Mouse (Mus musculus): ENCODE data around the gene Il17c. TPM values are rescaled to one million over a fixed set of nuclear protein-coding genes. Genes with fewer than 3 reads are reported as not detected.

Gene Il17c
- total RNA-seq (2021), result not detected

DNA sequence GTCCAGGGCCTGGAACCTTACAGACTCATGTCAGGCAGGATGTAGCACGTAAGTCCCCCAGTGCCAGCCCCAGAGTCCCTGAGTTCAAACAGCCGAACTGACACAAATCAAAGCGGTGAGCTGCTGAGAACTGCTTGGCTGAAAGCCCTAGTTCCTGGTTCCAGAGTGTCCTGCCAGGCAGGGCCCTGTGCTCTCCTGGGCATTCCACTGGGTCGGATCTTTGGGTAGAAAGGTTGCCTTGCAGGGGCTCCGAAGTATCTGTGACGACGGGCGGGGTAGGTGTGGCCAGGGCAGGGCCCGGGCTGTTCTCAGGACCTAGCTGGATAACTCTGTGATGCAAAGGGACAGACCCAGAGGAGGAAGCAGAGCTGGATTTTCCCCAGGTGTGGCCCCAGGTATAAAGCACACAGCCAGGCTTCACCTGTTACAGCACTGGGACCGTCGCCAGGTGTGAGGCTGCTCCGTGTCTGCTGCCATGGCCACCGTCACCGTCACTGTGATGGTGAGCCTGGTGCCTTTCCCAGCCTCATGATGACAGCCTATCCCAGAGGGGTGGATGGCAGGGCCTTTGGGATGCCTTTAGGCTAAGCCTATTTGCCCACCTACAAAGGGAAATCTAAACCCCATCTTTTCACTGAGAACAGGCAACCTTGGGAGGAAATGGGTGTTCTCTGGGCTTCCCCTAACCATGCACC lies at the start of gene Il17c:
Il17c (plus strand) TSS at position 645 of the 695 bp plus-strand sequence.
- DNase-seq (ENCODE audit: low spot score), result no peak
- intact Hi-C loops (cut with DNase I), result no loop called here

GRCm38 (mm10) chr8:122375320-122375719 lies 46.5 kb upstream of the Il17c start:
- DNase-seq (ENCODE audit: low spot score), result no peak
- intact Hi-C loops (cut with DNase I), result loop anchor here (5.0 kb wide), 1 partner anchor 57 kb away; the partner anchor contains the start of gene Cyba

DNA sequence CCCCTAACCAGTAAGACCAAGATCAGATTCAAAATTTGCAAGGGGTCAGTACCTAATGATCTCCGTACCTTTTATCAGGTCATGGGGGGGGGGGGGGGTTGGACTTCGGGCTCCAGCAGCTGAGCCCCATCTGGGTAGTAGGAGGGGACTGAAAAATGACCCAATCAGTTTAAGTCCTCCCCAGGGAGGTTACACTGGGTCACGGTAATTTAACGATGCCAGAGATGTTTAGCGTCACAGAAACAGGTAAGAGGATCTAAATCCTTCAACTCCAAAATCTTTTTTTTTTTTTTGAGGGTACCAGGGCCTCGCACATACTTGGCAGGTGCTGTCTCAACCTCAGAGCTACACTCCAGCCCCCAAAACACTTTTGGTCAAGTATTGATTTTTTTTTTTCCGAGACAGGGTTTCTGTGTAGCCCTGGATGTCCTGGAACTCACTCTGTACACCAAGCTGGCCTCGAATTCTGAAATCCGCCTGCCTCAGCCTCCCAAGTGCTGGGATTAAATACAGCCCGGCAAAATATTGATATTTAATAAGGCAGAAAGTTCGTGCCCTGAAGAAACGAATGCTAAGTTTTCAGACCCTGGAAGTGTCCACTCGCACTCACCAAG lies 46.0 kb upstream of the Il17c start:
- no peak for DNase-seq (ENCODE audit: low spot score)
- intact Hi-C loops (cut with DNase I), result loop anchor here (5.0 kb wide), 1 partner anchor 56 kb away; the partner anchor contains the start of gene Cyba

- intact Hi-C loops (cut with DNase I), result loop anchor here (1.0 to 5.0 kb wide), 2 partner anchors 56 to 100 kb away; partner anchors contain the start of genes Ctu2, Cyba and Rnf166
- DNase-seq (ENCODE audit: low spot score), result peak; percentile 98
Observed at GRCm38 (mm10) chr8:122376365-122377231, 45.2 kb upstream of the Il17c start, which contains the start of gene Zc3h18. Gene Zc3h18 (plus strand): TSS chr8:122376609.

DNA sequence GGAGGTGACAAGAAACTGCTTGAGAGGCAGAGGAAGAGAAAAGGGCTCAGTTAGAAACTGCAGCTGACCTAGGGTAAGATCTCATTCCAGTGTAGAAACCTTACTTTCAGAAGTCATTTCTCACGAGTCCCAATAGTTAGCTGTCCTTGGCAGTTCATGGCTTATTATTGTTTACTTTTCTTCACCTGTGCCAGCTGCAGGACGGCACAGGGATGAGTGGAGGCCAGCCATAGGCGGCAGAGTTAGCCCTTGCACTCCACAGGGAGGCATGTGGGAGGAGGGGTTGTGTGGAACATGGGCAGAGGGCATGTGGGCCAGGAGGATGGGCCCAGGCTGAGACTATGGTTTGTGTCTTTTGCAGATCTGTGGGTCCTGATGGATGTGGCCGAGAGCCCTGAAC lies 38.8 kb upstream of the Il17c start:
- intact Hi-C loops (cut with DNase I), result no loop called here
- DNase-seq (ENCODE audit: low spot score), result no peak

DNA sequence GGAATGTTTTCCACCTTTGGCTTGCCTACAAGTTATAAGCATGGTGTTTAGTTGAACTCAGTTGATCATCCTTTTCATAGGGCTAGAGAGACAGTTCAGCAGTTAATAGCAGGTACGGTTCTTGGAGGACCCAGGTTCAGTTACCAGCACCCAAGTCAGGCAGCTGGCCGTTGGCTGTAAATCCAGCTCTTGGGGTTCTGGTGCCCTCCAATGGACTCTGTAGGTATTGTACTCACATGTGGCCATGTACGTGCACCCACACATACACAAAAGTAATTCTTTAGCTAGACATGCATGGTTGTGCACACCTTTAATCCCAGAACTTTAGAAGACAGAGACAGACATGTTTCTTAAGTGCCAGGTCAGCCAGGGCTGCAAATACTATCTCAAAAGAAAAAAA lies 32.5 kb upstream of the Il17c start:
- intact Hi-C loops (cut with DNase I), result no loop called here
- no peak for DNase-seq (ENCODE audit: low spot score)

DNA sequence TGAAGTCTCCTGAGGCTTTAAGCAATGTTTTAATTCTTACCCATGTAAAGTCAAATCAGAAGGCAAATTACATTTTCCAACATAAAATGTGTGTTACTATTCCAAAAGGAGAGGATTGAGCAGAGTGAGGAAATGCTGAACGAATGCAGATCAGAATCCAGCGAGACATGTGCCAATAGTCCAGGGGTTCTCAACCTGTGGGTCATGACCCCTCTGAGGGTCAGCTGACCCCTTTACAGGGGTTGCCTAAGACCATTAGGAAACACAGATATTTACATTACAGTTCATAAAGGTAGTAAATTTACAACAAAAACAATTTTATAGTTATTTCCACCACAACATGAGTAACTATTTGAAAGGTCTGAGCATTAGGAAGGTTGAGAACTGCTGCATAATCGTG lies 31.1 kb upstream of the Il17c start:
- intact Hi-C loops (cut with DNase I), result no loop called here
- no peak for DNase-seq (ENCODE audit: low spot score)

GRCm38 (mm10) chr8:122393717-122394116 lies 28.1 kb upstream of the Il17c start:
- intact Hi-C loops (cut with DNase I), result no loop called here

GRCm38 (mm10) chr8:122395291-122395690 lies 26.5 kb upstream of the Il17c start:
- intact Hi-C loops (cut with DNase I), result no loop called here
- no peak for DNase-seq (ENCODE audit: low spot score)

More at GRCm38 (mm10) chr8:122393717-122394116, 28.1 kb upstream of the Il17c start:
- no peak for DNase-seq (ENCODE audit: low spot score)

DNA sequence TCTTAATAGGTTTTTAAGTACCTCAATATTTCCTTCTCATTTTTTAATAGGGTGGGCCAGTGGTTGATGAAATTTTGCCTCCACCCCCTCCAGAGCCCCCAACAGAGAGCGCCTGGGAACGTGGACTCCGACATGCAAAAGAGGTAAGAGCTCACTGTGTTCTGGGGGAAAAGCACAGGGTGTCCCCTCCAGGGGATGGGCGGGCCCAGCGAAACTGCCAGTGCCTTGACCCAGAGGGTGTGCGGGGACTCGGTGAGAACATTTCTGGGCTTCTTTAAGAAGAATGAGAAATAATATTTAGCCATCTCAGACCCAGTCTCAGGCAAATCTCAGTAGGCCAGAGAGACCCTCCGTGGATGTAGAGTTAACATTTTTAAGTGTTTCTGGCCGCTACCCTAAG lies 23.6 kb upstream of the Il17c start:
- DNase-seq (ENCODE audit: low spot score), result no peak
- intact Hi-C loops (cut with DNase I), result no loop called here

DNA sequence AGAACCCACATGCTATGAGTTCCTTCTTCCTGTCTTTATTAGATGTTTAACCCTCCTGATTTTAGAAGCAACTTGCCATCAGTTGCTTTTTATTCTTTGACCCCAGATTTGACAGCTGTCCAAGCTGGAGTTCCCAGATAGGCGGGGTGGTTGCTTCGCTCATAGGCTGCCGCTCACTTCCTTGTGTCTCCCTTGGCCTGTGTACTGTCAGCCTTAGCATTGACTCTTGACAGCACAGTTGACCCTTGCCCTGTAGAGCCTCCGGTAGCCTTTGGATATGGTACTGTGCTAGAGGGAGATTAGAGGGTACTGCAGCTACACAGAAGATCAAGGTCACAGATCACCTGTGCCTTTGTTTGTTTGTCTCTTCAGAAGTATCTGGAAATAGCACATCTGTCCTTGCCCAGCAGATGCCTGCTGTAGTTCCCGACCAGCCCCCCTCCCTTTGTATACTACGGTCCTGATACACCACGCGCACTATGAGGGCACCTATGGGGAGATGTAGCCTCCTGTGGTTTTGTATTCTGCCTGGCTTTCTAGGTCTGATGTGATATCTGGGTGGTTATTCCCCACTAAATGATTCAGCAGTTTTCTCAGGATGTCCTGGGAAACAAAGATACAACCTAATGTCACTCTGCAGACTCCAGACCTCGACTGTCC lies 16.5 kb upstream of the Il17c start:
- intact Hi-C loops (cut with DNase I), result no loop called here
- DNase-seq (ENCODE audit: low spot score), result no peak

- no peak for DNase-seq (ENCODE audit: low spot score)
- intact Hi-C loops (cut with DNase I), result no loop called here
Observed at GRCm38 (mm10) chr8:122407678-122408077, 14.1 kb upstream of the Il17c start.

DNA sequence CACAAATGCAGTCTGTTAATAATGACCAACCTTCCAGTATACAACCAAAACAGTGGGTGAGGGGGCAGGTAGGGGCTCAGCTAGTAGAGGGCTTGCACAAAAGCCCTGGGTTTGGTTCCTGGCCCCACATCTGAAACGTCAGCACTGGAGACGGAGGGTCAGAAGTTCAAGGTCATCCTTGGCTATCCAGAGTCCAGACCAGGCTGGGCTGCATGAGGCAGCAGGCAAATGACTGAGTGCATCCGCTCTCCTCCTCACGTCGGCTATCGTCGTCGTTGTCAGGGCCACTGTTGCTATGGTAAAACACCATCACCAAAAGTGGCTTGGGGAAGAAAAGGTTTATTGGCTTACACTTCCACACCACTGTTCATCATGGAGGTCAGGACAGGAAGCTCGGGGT lies 7.5 kb upstream of the Il17c start:
- DNase-seq (ENCODE audit: low spot score), result no peak
- intact Hi-C loops (cut with DNase I), result no loop called here

GRCm38 (mm10) chr8:122415554-122415953 lies 6.3 kb upstream of the Il17c start:
- DNase-seq (ENCODE audit: low spot score), result no peak
- intact Hi-C loops (cut with DNase I), result no loop called here

DNA sequence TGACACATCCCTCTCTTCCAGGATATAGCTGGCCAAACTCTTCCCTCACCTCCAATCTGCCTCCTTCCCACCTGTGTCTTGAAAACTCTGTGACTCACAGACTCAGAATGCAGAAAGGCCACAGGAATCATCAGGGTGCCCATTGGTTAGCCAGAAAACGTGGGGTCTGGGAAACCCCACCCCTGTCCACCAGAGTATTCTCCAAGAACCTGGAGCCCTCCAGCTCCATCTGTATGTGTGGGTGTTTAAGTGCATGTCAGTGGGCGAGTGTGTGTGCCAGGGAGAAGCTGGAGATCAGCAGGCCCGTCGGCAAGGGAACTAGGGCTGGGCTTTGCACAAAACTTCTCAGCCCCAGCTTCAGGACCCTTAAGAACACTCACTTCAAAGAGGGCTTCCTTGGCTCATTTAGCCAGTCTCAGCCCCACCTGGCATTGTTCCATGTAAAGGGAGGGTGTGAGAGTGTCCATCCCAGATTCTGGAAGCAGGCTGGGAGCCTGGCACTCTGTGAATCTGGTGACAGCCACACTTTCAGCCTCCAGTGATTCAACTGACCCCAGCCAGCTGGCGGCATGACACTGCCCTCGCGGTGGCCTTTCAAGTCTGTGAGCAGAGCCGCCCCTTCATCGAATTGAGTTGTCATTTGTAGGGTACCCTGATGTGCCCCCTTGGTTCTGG lies 1.8 kb upstream of the Il17c start:
- intact Hi-C loops (cut with DNase I), result no loop called here
- no peak for DNase-seq (ENCODE audit: low spot score)

GRCm38 (mm10) chr8:122423217-122423616 lies 1.4 kb downstream of the Il17c start:
- DNase-seq (ENCODE audit: low spot score), result no peak
- intact Hi-C loops (cut with DNase I), result no loop called here

GRCm38 (mm10) chr8:122423659-122424058 lies 1.8 kb downstream of the Il17c start:
- intact Hi-C loops (cut with DNase I), result no loop called here
- DNase-seq (ENCODE audit: low spot score), result peak; percentile 32

- DNase-seq (ENCODE audit: low spot score), result no peak
- intact Hi-C loops (cut with DNase I), result no loop called here
Observed at GRCm38 (mm10) chr8:122426145-122426544, 4.3 kb downstream of the Il17c start.

DNA sequence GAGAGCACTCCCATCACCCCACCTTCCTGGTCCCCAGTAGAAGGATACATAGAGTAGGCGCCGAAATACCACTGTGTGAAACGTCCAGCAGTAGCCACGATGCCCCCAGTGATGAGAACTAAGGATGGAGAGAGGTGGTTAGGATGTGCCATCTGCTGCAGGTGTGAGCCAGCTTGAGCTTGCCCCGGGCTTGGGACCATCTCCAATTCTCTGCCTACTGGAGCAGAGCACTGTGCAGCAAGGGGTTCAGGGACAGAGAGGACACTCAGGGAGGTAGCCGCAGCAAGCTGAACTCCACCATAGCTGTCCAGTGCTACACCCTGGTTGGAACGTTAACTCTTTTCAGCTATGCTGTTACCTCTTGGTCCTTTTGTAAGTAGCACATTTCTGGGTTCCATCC lies 5.8 kb downstream of the Il17c start:
- intact Hi-C loops (cut with DNase I), result no loop called here
- no peak for DNase-seq (ENCODE audit: low spot score)

GRCm38 (mm10) chr8:122428163-122428562 lies 6.3 kb downstream of the Il17c start:
- DNase-seq (ENCODE audit: low spot score), result no peak
- intact Hi-C loops (cut with DNase I), result no loop called here
